Mouse (Mus musculus) heart, adult 2 months (tissue): ENCODE data around the gene Iqschfp.

Experiments used
- CTCF ChIP-seq: fragments of 200-600 bp; IDR thresholded peaks from 2 replicates; pipeline ENCODE4 v1.8.1; 2022; ENCODE audit warnings: antibody characterized with exemption, mild to moderate bottlenecking, moderate library complexity
- POLR2A ChIP-seq: fragments of 200-500 bp; IDR thresholded peaks from 2 replicates; pipeline ENCODE4 v1.6.1; 2011; ENCODE audit warnings: mild to moderate bottlenecking, low read depth, low read length, control low read depth; ENCODE audit not compliant: insufficient read depth

DNA sequence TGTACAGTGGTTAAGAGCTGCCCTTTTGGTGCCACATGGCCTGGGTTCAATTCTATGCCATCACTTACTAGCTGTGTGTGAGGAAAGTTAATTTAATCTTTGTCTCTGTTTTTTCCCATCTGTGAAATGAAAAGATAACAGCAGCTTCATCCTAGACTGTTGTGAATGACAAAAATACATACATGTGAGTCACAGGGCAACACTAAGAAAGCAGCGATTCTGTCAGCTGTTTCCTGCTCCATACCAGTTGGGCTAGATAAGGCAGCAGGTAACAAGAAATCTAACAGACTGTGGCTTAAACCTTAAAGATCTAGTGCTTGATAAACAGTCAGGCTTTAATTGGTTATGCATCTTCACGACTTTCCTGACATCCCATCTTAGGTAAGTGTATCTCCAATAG lies 297.1 kb downstream of the Iqschfp start:
- TF ChIP-seq CTCF (no peak), POLR2A (no peak)
